Mouse (Mus musculus): ENCODE data around the gene Ice2.

DNA sequence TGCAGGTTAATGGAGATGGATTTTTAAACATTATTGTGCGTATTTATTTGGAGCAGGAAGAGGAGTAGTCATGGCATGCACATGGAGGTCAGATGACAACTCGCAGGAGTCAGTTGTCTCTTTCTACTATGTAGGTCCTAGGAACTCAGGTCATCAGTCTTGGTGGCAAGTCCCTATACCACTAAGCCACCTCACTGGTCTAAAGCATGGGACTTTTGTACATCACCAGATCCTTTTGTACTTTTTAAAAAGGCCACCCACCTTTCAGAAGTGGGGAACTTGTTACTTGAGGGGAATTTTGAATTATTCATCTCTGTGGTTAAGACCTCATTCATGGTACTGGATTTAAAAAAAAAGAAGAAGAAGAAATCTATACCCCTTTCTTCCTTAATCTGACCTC is 48.2 kb upstream of the Ice2 start:
- TF ChIP-seq CTCF (IDR thresholded peaks at IDR 0.05; ENCODE audit: borderline replicate concordance, insufficient read depth, low read depth, low read length) = no peak
- no peak for TF ChIP-seq POLR2A (IDR thresholded peaks at IDR 0.05; ENCODE audit: borderline replicate concordance, insufficient read depth, low read length)
